Mouse (Mus musculus) monocyte, adult 5-6 weeks (primary cell): Measurements from ENCODE around the gene Il17f. TPM values are rescaled to one million over a fixed set of nuclear protein-coding genes. Genes with fewer than 3 reads are reported as not detected.
"Not testable (repeated sequence)": the region's sequence is repeated elsewhere in the genome, so short reads cannot be mapped to it uniquely, and the experiment has no call there.

Experiments used
- ATAC-seq: fragments of 153-309, 156-312 bp; replicated peaks from 2 replicates; pipeline ENCODE4 v1.8.0; 2017; ENCODE audit warnings: mild to moderate bottlenecking; ENCODE audit not compliant: low TSS enrichment, insufficient number of reproducible peaks, severe bottlenecking, poor library complexity, low FRiP score
- total RNA-seq: library from RNA; stranded (forward); fragments of 200-1000, 200-491, 200-594 nt; gene quantifications from 3 replicates; pipeline ENCODE4 v1.2.3, GENCODE M21; 2017

Il17f gene
- total RNA-seq, 1 experiment from 2014 or later: not detected

- no peak for ATAC-seq
Observed at GRCm38 (mm10) chr1:20794760-20795159, 4.3 kb upstream of the Il17f start.

- no peak for ATAC-seq
Observed at GRCm38 (mm10) chr1:20791414-20791813, 997 bp upstream of the Il17f start.

- no peak for ATAC-seq
Observed at GRCm38 (mm10) chr1:20788419-20788818, 2.0 kb downstream of the Il17f start.

GRCm38 (mm10) chr1:20787046-20787445 lies 3.4 kb downstream of the Il17f start:
- no peak for ATAC-seq

- no peak for ATAC-seq
Observed at GRCm38 (mm10) chr1:20778366-20778765, 12.1 kb downstream of the Il17f start.

- ATAC-seq: not testable (repeated sequence)
Observed at GRCm38 (mm10) chr1:20774026-20774730, 16.2 kb downstream of the Il17f start.

GRCm38 (mm10) chr1:20766526-20766925 lies 23.9 kb downstream of the Il17f start:
- no peak for ATAC-seq

GRCm38 (mm10) chr1:20761411-20761810 lies 29.0 kb downstream of the Il17f start:
- ATAC-seq: no peak

GRCm38 (mm10) chr1:20760331-20760730 lies 30.1 kb downstream of the Il17f start:
- ATAC-seq: no peak

GRCm38 (mm10) chr1:20759799-20760198 lies 30.6 kb downstream of the Il17f start:
- ATAC-seq: no peak

- no peak for ATAC-seq
Observed at GRCm38 (mm10) chr1:20757586-20757985, 32.8 kb downstream of the Il17f start.

GRCm38 (mm10) chr1:20754439-20754838 lies 36.0 kb downstream of the Il17f start:
- no peak for ATAC-seq

GRCm38 (mm10) chr1:20740496-20740998 lies 49.9 kb downstream of the Il17f start:
- ATAC-seq: no peak

GRCm38 (mm10) chr1:20738483-20738882 lies 51.9 kb downstream of the Il17f start:
- no peak for ATAC-seq

GRCm38 (mm10) chr1:20736572-20736971 lies 53.8 kb downstream of the Il17f start:
- no peak for ATAC-seq

- no peak for ATAC-seq
Observed at GRCm38 (mm10) chr1:20730903-20731302, 59.5 kb downstream of the Il17f start, which contains the start of gene Il17a. Gene Il17a, plus strand, starts transcription at chr1:20730905.

Other genes with a start within 250 kb of the Il17f start
- gene Pkhd1, start 172.6 kb downstream of the Il17f start, total RNA-seq: not detected in 3 replicates
- gene Il17a, start 59.7 kb downstream of the Il17f start, total RNA-seq: not detected in 3 replicates
- gene Mcm3, start 29.7 kb upstream of the Il17f start, total RNA-seq: 23.9 to 38.7 TPM (median 27.2 TPM) in 3 replicates
- gene Paqr8, start 100.0 kb upstream of the Il17f start, total RNA-seq: 0.57 to 2.1 TPM (median 1.2 TPM) in 3 replicates
- gene Efhc1, start 161.0 kb upstream of the Il17f start, total RNA-seq: 0.39 TPM in 1 of 3 replicates, not detected in the others